Mouse (Mus musculus): ENCODE results near the gene Epb41l2. TPM values are rescaled to one million over a fixed set of nuclear protein-coding genes. Genes with fewer than 3 reads are reported as not detected.

Gene Epb41l2
- polyA plus RNA-seq, 1 experiment: 28.8 TPM

GRCm38 (mm10) chr10:25457118-25457517, 97.5 kb downstream of the Epb41l2 start:
- H3K27me3 ChIP-seq (replicated peaks; ENCODE audit: control insufficient read depth, insufficient read depth, low read length): no peaks in the 10 kb centered on the region
- no peak overlapping the region for H3K4me3 ChIP-seq (ENCODE audit: insufficient read depth, low read depth, low read length)
- TF ChIP-seq CTCF (conservative IDR thresholded peaks at IDR 0.05; ENCODE audit: insufficient read depth, insufficient read length, low read depth, low read length) (no peak), POLR2A (IDR thresholded peaks at IDR 0.05; ENCODE audit: low read depth, low read length) (no peak)
- H3K36me3 ChIP-seq (ENCODE audit: control insufficient read depth, insufficient read depth, low read length): no peaks in the 10 kb centered on the region
- H3K27ac ChIP-seq (ENCODE audit: insufficient read depth, low read depth, low read length): no peak overlapping the region
- no peaks in the 10 kb centered on the region for H3K4me1 ChIP-seq (ENCODE audit: control insufficient read depth, insufficient read depth, low read length)
- 81% methylated on average over 6 of the region's 6 CpGs for WGBS
- no peak for DNase-seq

DNA sequence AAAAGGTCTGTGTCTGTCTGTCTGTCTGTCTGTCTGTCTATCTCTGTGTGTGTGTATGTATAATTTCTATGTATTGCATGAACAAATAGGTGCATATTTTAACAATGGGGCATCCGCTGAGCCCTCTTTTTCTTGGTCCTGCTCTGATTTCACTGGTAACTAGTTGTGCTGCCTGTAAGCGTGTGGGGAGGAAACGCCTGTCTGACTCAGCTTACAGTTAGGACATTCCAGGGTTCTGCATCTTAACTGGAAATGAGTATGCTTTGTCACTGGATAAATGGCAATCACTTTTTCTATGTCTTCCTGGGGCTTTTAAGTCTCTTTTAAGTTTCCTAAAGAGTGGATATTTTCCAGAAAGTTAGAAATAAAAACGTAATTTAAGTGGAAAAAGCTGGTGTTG, 98.4 kb downstream of the Epb41l2 start:
- Histone ChIP-seq H3K27ac (ENCODE audit: insufficient read depth, low read depth, low read length) (no peak overlapping the region), H3K27me3 (replicated peaks; ENCODE audit: control insufficient read depth, insufficient read depth, low read length) (no peaks in the 10 kb centered on the region), H3K4me3 (ENCODE audit: insufficient read depth, low read depth, low read length) (no peak overlapping the region), H3K36me3 (ENCODE audit: control insufficient read depth, insufficient read depth, low read length) (no peaks in the 10 kb centered on the region), H3K4me1 (ENCODE audit: control insufficient read depth, insufficient read depth, low read length) (no peaks in the 10 kb centered on the region)
- WGBS: 76% methylated on average over 4 of the region's 4 CpGs
- TF ChIP-seq POLR2A (IDR thresholded peaks at IDR 0.05; ENCODE audit: low read depth, low read length): no peak
- TF ChIP-seq CTCF (conservative IDR thresholded peaks at IDR 0.05; ENCODE audit: insufficient read depth, insufficient read length, low read depth, low read length): no peak
- no peak for DNase-seq

DNA sequence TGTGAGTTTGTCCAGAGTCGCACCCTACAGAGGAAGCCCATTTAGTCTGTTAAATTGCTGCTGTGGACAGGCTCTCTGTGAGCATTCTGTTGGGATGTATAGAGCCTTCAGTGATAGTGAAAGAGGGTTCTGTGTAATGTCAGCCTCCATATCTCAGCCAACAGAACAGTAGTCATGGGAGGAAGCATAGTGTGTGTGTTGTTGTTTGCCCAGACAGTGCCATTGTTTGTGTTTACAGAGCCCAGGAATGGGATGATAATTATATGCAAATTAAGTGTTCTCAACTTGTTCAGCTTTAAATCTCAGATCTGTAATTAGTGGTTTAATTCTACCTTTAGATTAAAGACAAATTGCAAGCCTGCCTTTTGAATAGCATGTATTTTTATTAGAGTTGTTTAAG, 102.2 kb downstream of the Epb41l2 start:
- Histone ChIP-seq H3K4me1 (ENCODE audit: control insufficient read depth, insufficient read depth, low read length) (no peaks in the 10 kb centered on the region), H3K4me3 (ENCODE audit: insufficient read depth, low read depth, low read length) (no peak overlapping the region), H3K27ac (ENCODE audit: insufficient read depth, low read depth, low read length) (no peak overlapping the region), H3K27me3 (replicated peaks; ENCODE audit: control insufficient read depth, insufficient read depth, low read length) (no peaks in the 10 kb centered on the region), H3K36me3 (ENCODE audit: control insufficient read depth, insufficient read depth, low read length) (no peaks in the 10 kb centered on the region)
- DNase-seq: no peak
- 63% methylated on average over 1 of the region's 1 CpGs for WGBS
- TF ChIP-seq CTCF (conservative IDR thresholded peaks at IDR 0.05; ENCODE audit: insufficient read depth, insufficient read length, low read depth, low read length) (no peak), POLR2A (IDR thresholded peaks at IDR 0.05; ENCODE audit: low read depth, low read length) (no peak)

GRCm38 (mm10) chr10:25462669-25463068, 103.1 kb downstream of the Epb41l2 start:
- Histone ChIP-seq H3K27ac (ENCODE audit: insufficient read depth, low read depth, low read length) (no peak overlapping the region), H3K27me3 (replicated peaks; ENCODE audit: control insufficient read depth, insufficient read depth, low read length) (no peaks in the 10 kb centered on the region), H3K4me1 (ENCODE audit: control insufficient read depth, insufficient read depth, low read length) (no peaks in the 10 kb centered on the region), H3K36me3 (ENCODE audit: control insufficient read depth, insufficient read depth, low read length) (no peaks in the 10 kb centered on the region), H3K4me3 (ENCODE audit: insufficient read depth, low read depth, low read length) (no peak overlapping the region)
- 87% methylated on average over 3 of the region's 3 CpGs for WGBS
- DNase-seq: no peak
- TF ChIP-seq POLR2A (IDR thresholded peaks at IDR 0.05; ENCODE audit: low read depth, low read length) (no peak), CTCF (conservative IDR thresholded peaks at IDR 0.05; ENCODE audit: insufficient read depth, insufficient read length, low read depth, low read length) (no peak)

- no peak for TF ChIP-seq POLR2A (IDR thresholded peaks at IDR 0.05; ENCODE audit: low read depth, low read length)
- no peak for TF ChIP-seq CTCF (conservative IDR thresholded peaks at IDR 0.05; ENCODE audit: insufficient read depth, insufficient read length, low read depth, low read length)
- H3K27me3 ChIP-seq (replicated peaks; ENCODE audit: control insufficient read depth, insufficient read depth, low read length): no peaks in the 10 kb centered on the region
- H3K4me1 ChIP-seq (ENCODE audit: control insufficient read depth, insufficient read depth, low read length): no peaks in the 10 kb centered on the region
- H3K36me3 ChIP-seq (ENCODE audit: control insufficient read depth, insufficient read depth, low read length): no peaks in the 10 kb centered on the region
- H3K4me3 ChIP-seq (ENCODE audit: insufficient read depth, low read depth, low read length): no peak overlapping the region
- DNase-seq: no peak
- WGBS: 58% methylated on average over 2 of the region's 2 CpGs
- H3K27ac ChIP-seq (ENCODE audit: insufficient read depth, low read depth, low read length): no peak overlapping the region
Observed at GRCm38 (mm10) chr10:25466493-25466892, 106.9 kb downstream of the Epb41l2 start.

- Histone ChIP-seq H3K27me3 (replicated peaks; ENCODE audit: control insufficient read depth, insufficient read depth, low read length) (no peaks in the 10 kb centered on the region), H3K4me1 (ENCODE audit: control insufficient read depth, insufficient read depth, low read length) (no peaks in the 10 kb centered on the region), H3K27ac (ENCODE audit: insufficient read depth, low read depth, low read length) (no peak overlapping the region), H3K36me3 (ENCODE audit: control insufficient read depth, insufficient read depth, low read length) (no peaks in the 10 kb centered on the region), H3K4me3 (ENCODE audit: insufficient read depth, low read depth, low read length) (no peak overlapping the region)
- DNase-seq: no peak
- TF ChIP-seq CTCF (conservative IDR thresholded peaks at IDR 0.05; ENCODE audit: insufficient read depth, insufficient read length, low read depth, low read length) (no peak), POLR2A (IDR thresholded peaks at IDR 0.05; ENCODE audit: low read depth, low read length) (no peak)
- WGBS: 95% methylated on average over 2 of the region's 2 CpGs
Observed at GRCm38 (mm10) chr10:25471944-25472343, 112.3 kb downstream of the Epb41l2 start.

GRCm38 (mm10) chr10:25479716-25480115, 120.1 kb downstream of the Epb41l2 start:
- no peak overlapping the region for H3K4me3 ChIP-seq (ENCODE audit: insufficient read depth, low read depth, low read length)
- H3K27ac ChIP-seq (ENCODE audit: insufficient read depth, low read depth, low read length): no peak overlapping the region
- no peak for DNase-seq
- TF ChIP-seq CTCF (conservative IDR thresholded peaks at IDR 0.05; ENCODE audit: insufficient read depth, insufficient read length, low read depth, low read length): no peak
- TF ChIP-seq POLR2A (IDR thresholded peaks at IDR 0.05; ENCODE audit: low read depth, low read length): no peak
- WGBS: 94% methylated on average over 3 of the region's 3 CpGs
- H3K27me3 ChIP-seq (replicated peaks; ENCODE audit: control insufficient read depth, insufficient read depth, low read length): no peaks in the 10 kb centered on the region
- no peaks in the 10 kb centered on the region for H3K4me1 ChIP-seq (ENCODE audit: control insufficient read depth, insufficient read depth, low read length)
- no peaks in the 10 kb centered on the region for H3K36me3 ChIP-seq (ENCODE audit: control insufficient read depth, insufficient read depth, low read length)

DNA sequence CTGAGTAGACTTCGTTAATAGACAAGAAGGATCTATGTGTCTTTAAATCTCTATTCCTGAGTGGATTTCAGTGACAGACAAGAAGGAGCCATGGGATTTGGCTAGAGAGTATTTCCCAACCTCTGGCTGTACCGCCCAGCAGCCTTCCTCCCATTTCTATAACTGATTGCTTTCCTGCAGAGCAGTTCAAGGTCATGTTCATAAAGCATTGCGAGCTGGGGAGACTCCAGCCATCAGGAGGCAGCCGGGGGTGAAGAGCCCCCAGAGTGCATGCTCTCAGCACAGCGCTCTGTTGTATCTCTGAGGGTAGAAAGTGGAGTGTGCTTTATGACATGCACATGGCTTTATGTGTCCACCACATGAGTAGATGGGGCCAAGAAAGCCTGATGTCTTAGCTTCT, 123.2 kb downstream of the Epb41l2 start:
- Histone ChIP-seq H3K4me3 (ENCODE audit: insufficient read depth, low read depth, low read length) (no peak overlapping the region), H3K27me3 (replicated peaks; ENCODE audit: control insufficient read depth, insufficient read depth, low read length) (no peaks in the 10 kb centered on the region), H3K36me3 (ENCODE audit: control insufficient read depth, insufficient read depth, low read length) (no peaks in the 10 kb centered on the region), H3K4me1 (ENCODE audit: control insufficient read depth, insufficient read depth, low read length) (no peaks in the 10 kb centered on the region), H3K27ac (ENCODE audit: insufficient read depth, low read depth, low read length) (no peak overlapping the region)
- TF ChIP-seq POLR2A (IDR thresholded peaks at IDR 0.05; ENCODE audit: low read depth, low read length) (no peak), CTCF (conservative IDR thresholded peaks at IDR 0.05; ENCODE audit: insufficient read depth, insufficient read length, low read depth, low read length) (no peak)
- DNase-seq: no peak
- 53% methylated on average over 5 of the region's 5 CpGs for WGBS

Data from kidney, adult 2 months (tissue).